ENCODE assay signal across 14 mouse cellular contexts in genomic region chr12:85624652-85625051, GRCm38 (mm10). TPM values are rescaled to one million over a fixed set of nuclear protein-coding genes. Genes with fewer than 3 reads are reported as not detected.
DNase-seq lines count a peak whose midpoint lies in the region; ATAC-seq lines count a peak whose summit lies in the region.
"Had no signal": no experiment of that assay in that cellular context is flagged by ENCODE, and none has a peak within 500 bp of the region (broad histone marks: within the 10 kb centered on the region; RNA-seq: fewer than 3 reads in every experiment).

No protein-coding gene starts in this region.

- no peaks in the 10 kb centered on the region for H3K36me3 ChIP-seq in lung, embryonic 15.5 days
- H3K36me3 ChIP-seq: embryonic facial prominence, embryonic 12.5 days; G1E; limb, embryonic 12.5 days had no signal

- no peak overlapping the region for H3K9ac ChIP-seq in lung, embryonic 15.5 days
- H3K9ac ChIP-seq: embryonic facial prominence, embryonic 12.5 days; limb, embryonic 12.5 days had no signal

- H3K4me3 ChIP-seq in lung, embryonic 15.5 days, result no peak overlapping the region
- H3K4me3 ChIP-seq: embryonic facial prominence, embryonic 12.5 days; limb, embryonic 12.5 days had no signal

- 0 out of 2 replicates have a peak, but pooled peaks cover 11% of the 10 kb centered on the region for H3K27me3 ChIP-seq in lung, embryonic 15.5 days
- H3K27me3 ChIP-seq: embryonic facial prominence, embryonic 12.5 days; limb, embryonic 12.5 days had no signal

- no peak for ATAC-seq in lung, embryonic 15.5 days (ENCODE audit: borderline replicate concordance, extremely low read depth, low FRiP score, low TSS enrichment)
- ATAC-seq in activated CD4-positive, CD25-positive, alpha-beta regulatory T cell, adult 4 months, result peak; percentile 87
- peak; percentile 43; the same call in 1 of the 2 replicates for ATAC-seq in megakaryocyte progenitor cell, adult 5-6 weeks (replicated peaks; ENCODE audit: poor library complexity)
- ATAC-seq in erythroid progenitor cell, adult 5-6 weeks (replicated peaks; ENCODE audit: low FRiP score, poor library complexity, severe bottlenecking), result no peak
- ATAC-seq: hindbrain, postnatal 0 days had no signal

- H3K9me3 ChIP-seq in lung, embryonic 15.5 days, result no peaks in the 10 kb centered on the region
- H3K9me3 ChIP-seq: embryonic facial prominence, embryonic 12.5 days; G1E; limb, embryonic 12.5 days had no signal

- DNase-seq in lung, postnatal 25 days (ENCODE audit: low spot score), result no peak
- DNase-seq in yolk sac, embryonic 10.5 days (ENCODE audit: low spot score), result peak; percentile 54
- DNase-seq in neural tube, embryonic 10.5 days (ENCODE audit: extremely low spot score, low spot score), result no peak
- DNase-seq: cerebellum, postnatal 10 days; layer of hippocampus, postnatal 36 days had no signal

- no peak overlapping the region for H3K4me2 ChIP-seq in lung, embryonic 15.5 days
- H3K4me2 ChIP-seq: embryonic facial prominence, embryonic 12.5 days; limb, embryonic 12.5 days had no signal

- H3K4me1 ChIP-seq in lung, embryonic 15.5 days, result peaks cover 32% of the 10 kb centered on the region

- 57% methylated on average over 7 of the region's 7 CpGs for WGBS in lung, embryonic 15.5 days

- peak overlapping the region; percentile 80 for H3K27ac ChIP-seq in lung, embryonic 15.5 days
- H3K27ac ChIP-seq: hindbrain, postnatal 0 days; kidney, postnatal 0 days; limb, embryonic 12.5 days had no signal

RNA-seq across cellular contexts. Expression of gene Jdp2, which starts 25.8 kb away (rescaled TPM):
- polyA plus RNA-seq in lung, embryonic 15.5 days (2015; fragmentation: Nextera tagmentation; extraction: Ambion mirVana), result 0.89 and 1.6 TPM in 2 replicates
- not detected for polyA plus RNA-seq in activated CD4-positive, CD25-positive, alpha-beta regulatory T cell, adult 4 months (2017; shearing (Covaris generic))
- 12.9 and 18.0 TPM in 2 replicates for total RNA-seq in megakaryocyte progenitor cell, adult 5-6 weeks (2015)
- total RNA-seq in megakaryocyte progenitor cell, adult 5-6 weeks (2017), result 38.1 and 46.1 TPM in 2 replicates
- total RNA-seq in erythroid progenitor cell, adult 5-6 weeks (2015; ENCODE audit: low replicate concordance), result 0.84 and 6.5 TPM in 2 replicates
- total RNA-seq in erythroid progenitor cell, adult 5-6 weeks (2017; ENCODE audit: low replicate concordance), result 1.8 and 4.9 TPM in 2 replicates
- total RNA-seq: G1E had no signal
- polyA plus RNA-seq: G1E had no signal

Comparison
In these comparisons a context has a peak if more than half of its experiments do, and no peak if none do; other contexts are left out.
1. ATAC-seq: peak in activated CD4-positive, CD25-positive, alpha-beta regulatory T cell, adult 4 months (single experiment) and megakaryocyte progenitor cell, adult 5-6 weeks (single experiment); none in lung, embryonic 15.5 days (single experiment) and erythroid progenitor cell, adult 5-6 weeks (single experiment).